Mouse (Mus musculus): ENCODE data around the gene Oasl2. TPM values are rescaled to one million over a fixed set of nuclear protein-coding genes. Genes with fewer than 3 reads are reported as not detected.
A peak's percentile ranks its signal among the peaks of the same experiment; 100 is the strongest.

The Oasl2 gene
- polyA plus RNA-seq, 1 experiment from 2014 or later, result 3.0 TPM

DNA sequence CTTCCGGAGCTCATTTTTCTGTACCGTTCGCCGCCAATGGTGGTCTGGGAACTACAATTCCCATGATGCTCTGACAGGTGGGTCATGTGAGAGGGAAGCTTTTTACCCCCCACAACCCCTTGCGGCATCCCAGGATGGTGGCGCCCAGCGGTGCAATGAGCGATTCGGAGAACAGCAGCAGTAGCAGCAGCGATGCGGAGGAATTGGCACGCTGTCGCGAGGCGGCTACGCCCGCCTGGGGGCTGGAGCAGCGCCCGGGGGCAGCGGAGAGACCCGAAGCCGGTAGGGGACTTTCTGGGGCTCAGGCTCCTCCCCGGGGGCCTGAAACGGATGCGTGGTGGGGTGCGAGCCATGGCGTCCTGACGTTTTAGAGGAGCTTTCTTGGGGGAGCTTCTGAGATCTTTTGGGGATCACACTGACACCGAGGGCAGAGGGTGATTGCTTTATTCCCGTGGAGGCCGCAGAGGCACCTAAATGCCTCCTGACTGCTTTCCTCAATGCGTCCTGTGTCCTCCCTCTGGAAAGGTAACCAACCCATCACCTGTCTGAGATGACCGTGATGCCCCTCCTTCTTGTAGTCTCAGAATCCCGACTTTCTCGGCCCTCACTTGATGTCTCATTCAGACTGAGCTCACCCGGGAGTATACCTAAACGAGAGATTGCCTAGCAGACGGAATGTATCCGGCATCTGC, 45.5 kb downstream of the Oasl2 start, which contains the start of gene 2210016L21Rik:
Gene 2210016L21Rik (plus strand): TSS at position 85 of the 692 bp plus-strand sequence.
- peak within 1 kb of the TSS; percentile 72 for H3K4me3 ChIP-seq
- peak; percentile 84 for ATAC-seq (ENCODE audit: insufficient number of reproducible peaks, insufficient read depth, low FRiP score, low TSS enrichment, low read depth)
- peak within 1 kb of the TSS; percentile 86 for H3K27ac ChIP-seq
- peak within 1 kb of the TSS; percentile 87 for H3K9ac ChIP-seq
- H3K9me3 ChIP-seq, result peaks cover 5% of the 10 kb centered on the region; the same call in 1 of the 2 replicates
- 1% methylated on average over 39 of the region's 39 CpGs for WGBS
- H3K27me3 ChIP-seq, result no peaks in the 10 kb centered on the region
- peak within 1 kb of the TSS; percentile 71 for H3K4me2 ChIP-seq
- H3K36me3 ChIP-seq, result peaks cover 18% of the 10 kb centered on the region
- peaks cover 9% of the 10 kb centered on the region for H3K4me1 ChIP-seq

DNA sequence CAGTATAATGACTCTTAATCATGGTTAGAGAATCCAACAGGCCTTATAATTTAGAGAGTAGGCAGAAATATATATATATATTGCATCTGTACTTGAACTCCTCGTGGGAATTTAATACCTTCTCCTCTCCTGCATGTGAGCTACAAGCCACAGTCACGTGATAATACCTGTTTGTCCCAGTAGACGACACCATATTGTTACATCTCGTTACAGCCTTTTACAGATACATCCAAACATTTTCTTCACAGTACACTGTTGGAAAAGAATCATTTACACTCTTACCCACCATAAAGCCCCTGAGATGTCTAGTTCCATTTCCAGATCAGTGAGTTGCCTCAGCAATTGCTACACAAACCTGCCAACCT, 46.0 kb downstream of the Oasl2 start:
- Histone ChIP-seq H3K27ac (peak overlapping the region; percentile 86; the same call in 1 of the 2 replicates), H3K27me3 (no peaks in the 10 kb centered on the region), H3K4me3 (peak overlapping the region; percentile 72), H3K9ac (peak overlapping the region; percentile 87), H3K36me3 (peaks cover 23% of the 10 kb centered on the region), H3K9me3 (peaks cover 5% of the 10 kb centered on the region; the same call in 1 of the 2 replicates), H3K4me1 (peaks cover 9% of the 10 kb centered on the region), H3K4me2 (peak overlapping the region; percentile 71)
- ATAC-seq (ENCODE audit: insufficient number of reproducible peaks, insufficient read depth, low FRiP score, low TSS enrichment, low read depth), result no peak
- WGBS, result 31% methylated on average over 4 of the region's 4 CpGs

DNA sequence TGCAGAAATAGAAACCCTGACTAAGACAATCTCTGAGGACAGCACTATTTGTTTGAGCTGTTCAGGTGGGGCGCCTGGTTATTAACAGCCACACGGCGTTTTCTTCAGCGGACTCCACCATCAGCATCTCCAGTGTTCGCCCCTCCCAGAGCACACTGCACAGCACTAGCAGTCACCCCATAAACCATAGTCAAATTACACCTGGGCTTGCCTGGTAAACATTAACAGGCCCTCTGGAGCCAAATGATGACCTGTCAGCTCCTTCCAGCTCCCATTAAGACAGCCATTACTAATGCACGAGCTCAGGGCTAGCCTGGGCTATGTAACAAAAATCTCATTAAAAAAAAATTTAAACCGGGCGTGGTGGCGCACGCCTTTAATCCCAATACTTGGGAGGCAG, 48.3 kb downstream of the Oasl2 start:
- H3K9me3 ChIP-seq, result no peaks in the 10 kb centered on the region
- ATAC-seq (ENCODE audit: insufficient number of reproducible peaks, insufficient read depth, low FRiP score, low TSS enrichment, low read depth), result no peak
- H3K4me1 ChIP-seq, result peaks cover 9% of the 10 kb centered on the region
- H3K9ac ChIP-seq, result no peak overlapping the region
- no peak overlapping the region for H3K4me3 ChIP-seq
- peaks cover 46% of the 10 kb centered on the region for H3K36me3 ChIP-seq
- no peak overlapping the region for H3K4me2 ChIP-seq
- H3K27me3 ChIP-seq, result no peaks in the 10 kb centered on the region
- no peak overlapping the region for H3K27ac ChIP-seq
- 95% methylated on average over 10 of the region's 10 CpGs for WGBS

DNA sequence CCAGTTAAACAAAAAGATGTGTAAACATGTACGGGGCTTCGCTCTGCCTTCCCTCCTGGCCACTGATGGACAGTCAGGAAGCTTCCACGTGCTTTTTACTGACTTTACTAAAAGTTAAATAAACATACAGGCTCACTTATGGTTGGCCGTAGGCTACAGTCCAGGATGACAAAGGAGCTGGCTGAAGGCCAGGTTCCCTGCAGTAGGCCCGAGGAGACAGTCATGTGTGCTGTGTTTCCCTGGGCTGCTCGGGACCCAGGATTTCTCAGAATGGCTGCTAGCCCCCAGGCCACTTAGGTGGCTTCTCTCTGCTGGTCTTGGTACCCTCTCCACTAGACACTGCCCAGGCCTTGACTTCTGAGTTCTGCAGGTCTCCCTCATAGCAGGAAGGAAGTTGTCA, 52.2 kb downstream of the Oasl2 start:
- Histone ChIP-seq H3K4me2 (no peak overlapping the region), H3K36me3 (peaks cover 53% of the 10 kb centered on the region), H3K4me1 (peaks cover 18% of the 10 kb centered on the region), H3K27me3 (no peaks in the 10 kb centered on the region), H3K4me3 (no peak overlapping the region), H3K9me3 (no peaks in the 10 kb centered on the region), H3K27ac (no peak overlapping the region; the same call in 1 of the 2 replicates), H3K9ac (no peak overlapping the region)
- 72% methylated on average over 6 of the region's 6 CpGs for WGBS
- ATAC-seq (ENCODE audit: insufficient number of reproducible peaks, insufficient read depth, low FRiP score, low TSS enrichment, low read depth), result no peak

DNA sequence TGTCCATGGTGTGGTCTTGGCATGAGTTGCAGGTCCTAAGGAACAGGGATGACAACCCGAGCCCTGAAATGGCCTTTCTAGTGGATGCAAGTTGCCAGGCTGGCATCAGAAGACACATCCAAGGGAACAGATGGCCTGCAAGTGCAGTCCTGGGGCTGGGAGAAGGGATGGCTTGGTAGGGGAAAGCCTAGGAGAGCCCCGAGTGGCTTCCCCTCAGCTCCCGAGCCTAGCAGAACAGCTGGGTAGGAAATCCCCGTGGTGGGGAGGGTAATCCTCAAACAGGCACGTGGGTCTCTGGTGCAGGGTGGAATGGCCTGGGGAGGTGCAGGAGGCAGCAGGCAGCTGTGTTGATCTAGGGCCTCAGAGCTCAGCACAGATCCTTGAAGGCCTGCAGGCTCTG, 52.6 kb downstream of the Oasl2 start:
- no peaks in the 10 kb centered on the region for H3K27me3 ChIP-seq
- no peak for ATAC-seq (ENCODE audit: insufficient number of reproducible peaks, insufficient read depth, low FRiP score, low TSS enrichment, low read depth)
- peaks cover 18% of the 10 kb centered on the region for H3K4me1 ChIP-seq
- no peak overlapping the region for H3K9ac ChIP-seq
- peaks cover 53% of the 10 kb centered on the region for H3K36me3 ChIP-seq
- H3K4me2 ChIP-seq, result no peak overlapping the region
- no peaks in the 10 kb centered on the region for H3K9me3 ChIP-seq
- WGBS, result 71% methylated on average over 5 of the region's 5 CpGs
- no peak overlapping the region for H3K4me3 ChIP-seq
- no peak overlapping the region; the same call in 1 of the 2 replicates for H3K27ac ChIP-seq

DNA sequence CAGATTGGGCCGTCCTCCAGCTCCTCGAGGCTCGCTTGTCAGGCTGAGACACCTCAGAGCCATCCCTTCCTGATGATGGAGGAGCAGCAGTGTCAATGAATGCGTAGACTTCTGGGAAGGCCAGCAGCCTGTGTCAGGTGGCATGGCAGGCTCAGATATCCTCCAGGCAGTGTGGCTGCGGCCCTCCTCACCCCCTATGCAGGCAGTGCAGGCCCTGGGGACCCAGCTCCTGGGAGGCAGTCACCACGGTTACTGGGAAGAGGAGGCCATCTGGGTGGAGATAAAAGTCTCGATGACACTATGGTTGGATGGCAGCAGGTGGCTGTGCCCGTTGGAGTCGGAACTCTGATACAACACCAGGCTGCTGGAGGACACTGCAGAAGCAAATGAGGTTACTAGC, 53.1 kb downstream of the Oasl2 start:
- 82% methylated on average over 9 of the region's 9 CpGs for WGBS
- no peak for ATAC-seq (ENCODE audit: insufficient number of reproducible peaks, insufficient read depth, low FRiP score, low TSS enrichment, low read depth)
- Histone ChIP-seq H3K9me3 (no peaks in the 10 kb centered on the region), H3K4me1 (peaks cover 18% of the 10 kb centered on the region), H3K36me3 (peaks cover 53% of the 10 kb centered on the region), H3K9ac (no peak overlapping the region), H3K4me3 (no peak overlapping the region), H3K27ac (no peak overlapping the region), H3K4me2 (no peak overlapping the region), H3K27me3 (no peaks in the 10 kb centered on the region)

DNA sequence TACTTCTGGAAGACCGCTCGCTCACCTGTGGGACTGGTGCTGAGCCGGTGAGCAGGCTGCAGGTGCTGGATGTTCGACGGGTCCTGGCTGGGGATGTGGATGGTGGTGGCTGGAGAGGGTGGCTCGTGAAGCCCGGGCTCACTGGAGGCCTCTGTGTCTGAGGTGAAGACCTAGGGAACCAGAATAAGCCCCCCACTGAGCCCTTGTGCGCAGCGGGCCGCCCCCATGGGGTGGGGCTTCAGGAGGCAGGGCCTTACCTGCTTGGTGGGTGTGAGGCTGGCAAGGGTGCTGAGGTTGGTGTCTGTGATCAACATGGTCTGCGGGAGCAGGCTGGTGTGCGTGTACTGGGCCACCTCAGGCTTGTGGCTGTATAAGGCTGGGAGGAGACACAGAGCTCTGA, 53.9 kb downstream of the Oasl2 start:
- no peak for ATAC-seq (ENCODE audit: insufficient number of reproducible peaks, insufficient read depth, low FRiP score, low TSS enrichment, low read depth)
- no peak overlapping the region for H3K4me2 ChIP-seq
- H3K9me3 ChIP-seq, result no peaks in the 10 kb centered on the region
- WGBS, result 66% methylated on average over 12 of the region's 12 CpGs
- H3K4me3 ChIP-seq, result no peak overlapping the region
- peak overlapping the region; percentile 8; the same call in 1 of the 2 replicates for H3K27ac ChIP-seq
- H3K36me3 ChIP-seq, result peaks cover 51% of the 10 kb centered on the region
- H3K4me1 ChIP-seq, result peaks cover 18% of the 10 kb centered on the region
- H3K27me3 ChIP-seq, result no peaks in the 10 kb centered on the region
- H3K9ac ChIP-seq, result peak overlapping the region; percentile 36; the same call in 1 of the 2 replicates

DNA sequence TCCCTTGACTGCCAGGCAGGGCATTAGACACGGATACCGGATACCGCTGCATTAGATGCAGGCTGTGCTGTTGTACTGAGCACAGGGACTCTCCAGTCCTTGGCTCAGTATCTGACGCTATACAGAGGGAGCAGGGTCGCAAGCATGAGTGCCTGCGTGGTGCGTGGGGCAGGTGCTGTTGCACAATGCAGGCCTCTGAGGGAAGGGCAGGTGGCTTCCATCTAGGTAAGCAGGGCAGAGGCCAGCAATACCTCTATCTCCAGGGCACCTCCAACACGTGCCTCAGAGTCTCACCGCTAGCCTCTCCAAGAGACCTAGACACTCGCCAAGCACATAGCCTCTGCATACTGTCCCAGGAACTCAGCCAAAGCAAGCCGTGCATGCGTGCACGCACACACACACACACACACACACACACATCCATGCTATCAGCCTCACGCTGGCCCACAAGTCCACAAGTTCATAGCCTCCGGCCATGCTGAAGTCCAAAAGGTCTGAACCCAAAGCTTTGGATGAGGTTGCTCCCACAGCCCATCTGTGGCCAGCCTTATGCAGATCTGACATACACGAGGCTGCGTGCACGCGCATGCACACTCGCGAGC, 54.6 kb downstream of the Oasl2 start:
- Histone ChIP-seq H3K27me3 (no peaks in the 10 kb centered on the region), H3K4me2 (no peak overlapping the region), H3K4me1 (peaks cover 18% of the 10 kb centered on the region), H3K36me3 (peaks cover 44% of the 10 kb centered on the region), H3K9ac (peak overlapping the region; percentile 36; the same call in 1 of the 2 replicates), H3K27ac (peak overlapping the region; percentile 8; the same call in 1 of the 2 replicates), H3K9me3 (no peaks in the 10 kb centered on the region), H3K4me3 (no peak overlapping the region)
- 77% methylated on average over 21 of the region's 21 CpGs for WGBS
- ATAC-seq (ENCODE audit: insufficient number of reproducible peaks, insufficient read depth, low FRiP score, low TSS enrichment, low read depth), result no peak

DNA sequence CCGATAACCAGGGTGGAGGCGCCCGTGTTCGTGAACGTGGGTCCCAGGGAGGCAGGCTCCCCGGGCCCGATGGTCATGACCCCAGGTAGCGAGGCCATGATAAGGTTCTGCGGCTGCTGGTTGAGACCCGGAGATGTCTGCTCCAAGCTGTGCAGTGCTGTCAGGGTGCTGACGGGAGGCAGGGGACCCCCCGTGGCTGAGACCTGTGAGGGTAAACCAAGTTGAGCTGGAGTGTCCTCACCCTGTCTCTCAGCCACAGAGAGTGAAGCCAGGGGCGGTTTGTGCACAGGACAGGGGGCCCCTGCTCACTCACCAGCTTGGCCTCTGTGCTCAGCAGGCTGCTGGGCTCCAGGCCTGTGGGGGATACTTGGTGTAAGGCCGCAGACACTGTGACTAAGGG, 56.6 kb downstream of the Oasl2 start:
- Histone ChIP-seq H3K4me3 (no peak overlapping the region), H3K9ac (no peak overlapping the region), H3K4me2 (no peak overlapping the region), H3K4me1 (peaks cover 18% of the 10 kb centered on the region), H3K36me3 (peaks cover 24% of the 10 kb centered on the region), H3K27ac (no peak overlapping the region), H3K27me3 (no peaks in the 10 kb centered on the region), H3K9me3 (no peaks in the 10 kb centered on the region)
- WGBS, result 83% methylated on average over 14 of the region's 14 CpGs
- no peak for ATAC-seq (ENCODE audit: insufficient number of reproducible peaks, insufficient read depth, low FRiP score, low TSS enrichment, low read depth)

DNA sequence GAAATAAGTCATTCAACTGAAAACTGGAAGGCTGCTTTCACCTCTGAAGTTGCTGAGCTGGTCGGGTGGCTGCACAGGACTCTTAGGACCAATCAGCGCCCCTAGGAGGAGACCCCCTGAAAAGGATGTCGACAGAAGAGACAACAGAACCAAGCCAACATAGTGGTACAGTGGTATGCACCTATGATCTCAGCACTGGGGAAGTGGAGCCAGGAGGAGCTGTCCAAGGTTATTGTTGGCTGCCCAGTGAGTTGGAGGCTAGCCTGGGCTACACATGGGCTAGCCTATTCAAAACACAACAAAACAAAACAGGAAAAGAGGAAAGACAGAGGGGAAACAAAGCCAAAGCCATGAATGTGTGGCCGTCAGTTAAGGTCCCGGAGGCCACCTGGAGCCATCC, 61.3 kb downstream of the Oasl2 start:
- Histone ChIP-seq H3K4me2 (no peak overlapping the region), H3K27ac (no peak overlapping the region), H3K9ac (no peak overlapping the region), H3K4me3 (no peak overlapping the region), H3K27me3 (no peaks in the 10 kb centered on the region), H3K4me1 (0 out of 2 replicates have a peak, but pooled peaks cover 8% of the 10 kb centered on the region), H3K36me3 (no peaks in the 10 kb centered on the region), H3K9me3 (no peaks in the 10 kb centered on the region; the same call in 1 of the 2 replicates)
- no peak for ATAC-seq (ENCODE audit: insufficient number of reproducible peaks, insufficient read depth, low FRiP score, low TSS enrichment, low read depth)
- WGBS, result 86% methylated on average over 5 of the region's 5 CpGs

Data from embryonic facial prominence, embryonic 13.5 days (tissue).